Mouse (Mus musculus) T-cell, adult 2 months (primary cell): ENCODE measurements around the gene F12.

Experiments used
- DNase-seq: peaks from one replicate; pipeline ENCODE4 v3.0.0; 2022; ENCODE audit warnings: low spot score

F12 gene

GRCm38 (mm10) chr13:55426613-55427012 is at the start of gene F12:
TSS of gene F12 (minus strand) at chr13:55426793.
- no peak for DNase-seq

- no peak for DNase-seq
Measured at GRCm38 (mm10) chr13:55476256-55476655, 49.7 kb upstream of the F12 start.

DNA sequence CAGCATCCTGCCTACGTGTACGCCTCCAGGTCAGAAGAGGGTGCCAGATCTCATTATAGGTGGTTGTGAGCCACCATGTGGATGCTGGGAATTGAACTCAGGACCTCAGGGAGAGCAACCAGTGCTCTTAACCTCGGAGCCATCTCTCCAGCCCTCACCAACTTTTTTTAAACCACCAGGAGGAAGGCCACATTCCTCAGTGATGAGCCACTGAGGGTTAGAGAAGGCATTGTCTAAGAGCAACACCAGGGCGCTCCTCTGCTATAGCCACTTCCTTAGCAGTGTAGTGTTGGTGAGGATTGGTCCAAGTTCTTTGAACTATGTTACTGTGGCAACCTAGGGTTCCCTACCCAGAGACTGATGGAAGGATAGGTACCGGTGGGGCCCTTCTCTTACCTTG is 49.2 kb upstream of the F12 start:
- DNase-seq: no peak

- no peak for DNase-seq
Measured at GRCm38 (mm10) chr13:55474621-55475069, 48.1 kb upstream of the F12 start.

GRCm38 (mm10) chr13:55473961-55474360 is 47.4 kb upstream of the F12 start:
- DNase-seq: no peak

DNA sequence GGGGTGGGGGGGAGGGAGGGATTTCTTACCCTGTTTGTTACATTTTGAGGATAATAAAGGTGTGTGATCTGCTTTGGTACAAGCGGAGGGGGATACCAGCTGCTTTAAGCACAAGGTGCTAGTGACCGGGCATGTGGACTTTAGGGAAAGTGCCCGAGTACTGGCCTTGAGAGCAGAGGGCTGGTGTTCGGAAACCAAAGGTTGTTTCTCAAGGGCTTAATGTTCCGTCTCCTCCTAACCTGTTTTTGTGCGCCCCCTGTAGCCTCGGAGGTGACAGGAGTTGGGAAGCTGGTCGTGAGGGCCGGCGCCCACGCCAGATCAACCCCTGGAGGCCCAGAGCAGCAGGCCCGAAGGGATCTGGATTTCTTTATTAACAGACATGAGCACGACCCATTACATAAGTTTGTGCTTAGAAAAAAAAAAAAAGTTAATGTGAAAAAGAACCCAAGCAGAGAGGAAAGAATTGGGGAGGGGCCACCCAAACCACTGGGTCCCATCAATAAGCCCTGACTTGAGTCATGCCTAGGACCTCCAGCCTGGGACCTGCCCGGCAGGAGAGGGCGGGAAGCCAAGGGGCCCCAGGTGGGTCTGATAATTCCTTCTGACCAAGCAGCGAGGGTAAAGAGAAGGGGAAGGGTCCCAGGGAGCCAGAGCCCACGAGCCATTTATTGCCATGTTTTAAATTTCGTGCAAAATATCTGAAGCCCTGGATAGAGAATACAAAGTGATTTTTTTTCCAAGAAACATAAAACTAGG is 46.7 kb upstream of the F12 start:
- DNase-seq: peak; percentile 39

DNA sequence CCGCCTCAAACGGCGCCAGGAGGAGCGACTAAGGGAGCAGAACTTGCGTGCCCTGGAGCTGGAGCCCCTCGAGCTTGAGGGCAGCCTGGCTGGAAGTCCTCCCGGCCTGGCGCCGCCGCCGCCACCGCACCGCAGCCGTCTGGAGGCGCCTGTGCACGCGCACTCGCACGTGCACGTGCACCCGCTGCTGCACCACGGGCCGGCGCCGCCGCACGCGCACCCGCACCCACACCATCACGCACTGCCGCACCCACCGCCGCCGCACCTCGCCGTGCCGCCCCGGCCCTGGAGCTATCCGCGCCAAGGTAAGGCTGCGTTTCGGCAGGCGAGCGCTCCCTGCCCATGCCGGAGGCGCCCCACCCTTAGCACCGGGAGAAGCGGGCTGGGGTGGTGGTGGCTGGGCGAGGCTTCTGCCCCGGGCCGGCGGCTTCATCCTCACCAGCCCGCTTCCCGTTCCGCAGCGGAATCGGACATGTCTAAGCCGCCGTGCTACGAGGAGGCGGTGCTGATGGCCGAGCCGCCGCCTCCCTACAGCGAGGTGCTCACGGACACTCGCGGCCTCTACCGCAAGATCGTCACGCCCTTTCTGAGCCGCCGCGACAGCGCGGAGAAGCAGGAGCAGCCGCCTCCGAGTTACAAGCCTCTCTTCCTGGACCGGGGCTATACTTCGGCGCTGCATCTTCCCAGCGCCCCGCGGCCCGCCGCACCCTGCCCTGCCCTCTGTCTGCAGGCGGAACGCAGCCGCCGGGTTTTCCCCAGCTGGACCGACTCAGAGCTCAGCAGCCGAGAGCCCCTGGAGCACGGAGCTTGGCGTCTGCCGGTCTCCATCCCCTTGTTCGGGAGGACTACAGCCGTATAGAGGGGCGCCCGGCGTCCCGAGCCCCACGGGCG is 45.8 kb upstream of the F12 start:
- peak; percentile 57 for DNase-seq

GRCm38 (mm10) chr13:55471819-55472131 is 45.2 kb upstream of the F12 start:
- DNase-seq: no peak

GRCm38 (mm10) chr13:55471156-55471818 is 44.7 kb upstream of the F12 start:
- peak; percentile 90 for DNase-seq

DNA sequence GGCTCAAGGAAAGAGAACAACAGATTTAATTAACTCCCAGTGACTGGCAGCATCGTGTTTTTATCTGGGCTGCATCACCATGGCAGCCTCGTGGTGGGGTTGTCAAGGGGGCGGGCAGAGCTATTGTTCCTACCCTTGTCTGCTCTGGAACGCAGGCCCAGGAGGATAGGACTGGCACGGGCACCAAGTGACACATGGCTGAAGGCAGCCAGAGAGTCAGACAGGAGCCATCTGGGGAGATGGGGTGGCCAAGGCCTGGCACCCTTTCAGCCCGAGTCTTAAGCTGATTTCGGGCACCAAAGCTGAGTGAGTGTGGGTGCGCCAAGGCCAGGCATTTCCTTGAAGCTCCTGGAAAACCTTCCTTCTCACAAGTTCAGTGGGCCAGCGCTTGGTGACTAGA is 43.8 kb upstream of the F12 start:
- DNase-seq: no peak

DNA sequence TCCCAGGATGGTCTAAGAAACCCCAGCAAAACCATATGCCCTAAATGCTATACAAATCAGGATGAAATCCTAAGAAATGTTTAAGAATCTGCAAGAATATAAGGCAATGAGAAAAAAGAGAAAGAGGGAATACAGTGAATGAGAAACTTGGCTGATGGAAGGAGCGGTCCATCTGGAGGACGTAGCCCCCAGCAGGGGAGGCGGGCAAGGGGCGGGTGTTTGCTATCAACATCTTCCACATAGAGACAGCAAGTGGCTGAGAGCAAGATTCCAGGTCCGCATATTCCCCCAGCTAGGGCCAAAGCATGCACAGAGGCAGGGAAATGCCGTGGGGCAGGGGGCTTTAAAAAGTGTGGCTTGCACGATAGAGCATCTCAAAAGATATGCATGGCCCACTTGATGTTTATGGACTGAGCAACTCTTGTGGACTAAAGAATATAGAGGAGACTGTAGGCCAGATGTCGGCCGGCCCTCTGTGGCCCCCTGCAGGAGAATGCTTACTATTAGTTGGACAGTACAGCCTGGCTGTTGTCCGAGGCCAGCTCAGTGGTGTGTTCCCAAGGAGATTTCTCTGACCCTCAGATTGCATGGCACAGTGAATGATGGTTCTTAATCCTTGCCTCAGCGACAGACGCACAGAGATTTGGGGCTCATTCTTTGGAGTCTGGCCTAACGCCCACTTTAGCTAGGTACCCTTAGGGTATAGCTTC is 42.4 kb upstream of the F12 start:
- DNase-seq: no peak

DNA sequence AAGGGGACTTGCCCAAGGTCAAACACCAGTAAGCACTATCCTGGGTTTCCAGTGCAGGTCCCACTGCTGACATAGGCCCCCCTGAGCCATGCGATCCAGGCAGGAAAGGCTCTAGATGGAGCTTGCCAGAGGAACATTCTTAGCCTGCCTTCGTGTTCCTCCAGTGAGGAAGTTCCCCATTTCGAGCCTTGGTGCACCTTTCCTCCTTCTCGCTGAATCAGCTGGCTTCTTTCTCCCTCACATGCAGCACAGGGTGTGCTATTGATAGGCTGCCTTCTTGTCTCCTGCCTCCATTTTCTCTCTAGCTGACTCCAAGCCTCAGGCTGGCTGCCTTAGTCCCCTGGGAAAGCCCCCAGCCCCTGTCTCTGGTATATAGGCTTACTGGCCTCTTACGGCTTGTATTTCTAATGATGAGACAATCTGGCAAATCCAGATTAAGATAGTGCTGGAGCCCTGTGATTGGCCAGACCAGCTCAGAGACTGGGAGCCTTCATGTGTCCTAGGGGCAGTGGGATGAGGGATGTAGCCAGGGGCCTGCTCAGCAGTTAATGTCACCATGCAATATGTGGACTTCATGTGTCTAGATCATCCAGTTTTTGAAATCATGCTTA is 39.3 kb upstream of the F12 start:
- no peak for DNase-seq

DNA sequence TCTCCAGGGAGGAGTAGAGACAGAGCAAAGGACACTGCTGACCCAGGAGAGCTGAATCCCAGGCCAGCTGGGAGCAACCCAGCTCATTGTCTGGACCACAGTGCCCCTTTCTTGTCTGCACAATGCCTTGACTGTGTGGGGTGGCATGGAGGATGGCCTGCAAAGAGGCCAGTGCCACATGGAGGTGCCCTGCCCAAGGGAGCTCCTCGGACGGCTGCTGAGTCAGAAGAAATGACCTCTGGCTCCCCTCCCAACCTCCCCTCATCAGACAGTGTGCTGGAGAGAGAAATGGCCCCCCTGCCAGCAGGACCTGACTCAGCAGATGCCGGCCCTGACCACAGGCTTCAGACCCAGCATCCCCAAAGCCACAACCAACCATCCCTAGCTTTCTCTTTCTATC is 38.6 kb upstream of the F12 start:
- DNase-seq: no peak

GRCm38 (mm10) chr13:55464027-55464884 is 37.7 kb upstream of the F12 start, which contains the start of gene Prr7:
TSS of gene Prr7 (plus strand) at chr13:55464267.
- peak; percentile 61 for DNase-seq

- peak; percentile 82 for DNase-seq
Measured at GRCm38 (mm10) chr13:55463399-55464026, 36.9 kb upstream of the F12 start.

- DNase-seq: no peak
Measured at GRCm38 (mm10) chr13:55462965-55463364, 36.4 kb upstream of the F12 start.

- no peak for DNase-seq
Measured at GRCm38 (mm10) chr13:55451785-55452549, 25.4 kb upstream of the F12 start.

- no peak for DNase-seq
Measured at GRCm38 (mm10) chr13:55451296-55451695, 24.7 kb upstream of the F12 start.

DNA sequence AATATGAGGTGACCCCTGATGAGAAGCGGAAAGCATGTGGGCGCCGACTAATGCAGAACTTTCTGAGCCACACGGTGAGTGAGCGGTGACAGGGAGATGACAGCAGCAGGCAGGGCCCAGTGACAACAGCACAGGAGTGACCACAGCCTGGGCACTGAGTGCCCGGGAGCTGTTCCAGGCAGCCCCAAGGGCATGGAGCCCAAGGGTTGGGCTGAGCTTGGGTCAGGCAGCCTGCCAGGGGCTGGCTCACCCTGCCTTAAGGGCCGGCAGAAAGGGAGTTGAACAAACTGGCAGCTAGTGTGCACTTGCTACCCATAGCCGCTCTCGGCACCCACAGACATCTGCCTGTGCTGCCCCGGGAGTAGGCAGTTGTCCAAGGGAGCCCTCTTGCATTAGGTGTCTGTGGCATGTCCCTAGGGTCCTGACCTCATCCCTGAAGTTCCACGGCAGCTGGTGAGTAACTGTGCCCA is 24.0 kb upstream of the F12 start:
- DNase-seq: no peak
